Comparison of ENCODE assay signal across 10 mouse cellular contexts in genomic region chr2:13264875-13265274, GRCm38 (mm10). TPM values are rescaled to one million over a fixed set of nuclear protein-coding genes. Genes with fewer than 3 reads are reported as not detected.
DNase-seq lines count a peak whose midpoint lies in the region; ATAC-seq and TF ChIP-seq lines count a peak whose summit lies in the region.
"Had no signal": no experiment of that assay in that cellular context is flagged by ENCODE, and none has a peak within 500 bp of the region (broad histone marks: within the 10 kb centered on the region; RNA-seq: fewer than 3 reads in every experiment).

No protein-coding gene starts in this region.

- TF ChIP-seq CTCF in small intestine, adult 2 months (IDR thresholded peaks at IDR 0.05; ENCODE audit: extremely low read depth, insufficient read length, insufficient replicate concordance, low read depth, low read length), result peak; percentile 22; the same call in 1 of the 2 replicates

- no peaks in the 10 kb centered on the region for H3K4me1 ChIP-seq in forebrain, embryonic 12.5 days
- no peaks in the 10 kb centered on the region for H3K4me1 ChIP-seq in small intestine, adult 2 months (ENCODE audit: control insufficient read depth, insufficient read depth, insufficient read length, low read length)

- H3K9me3 ChIP-seq in forebrain, embryonic 12.5 days, result no peaks in the 10 kb centered on the region
- H3K9me3 ChIP-seq: embryonic facial prominence, embryonic 13.5 days had no signal

- no peak overlapping the region for H3K9ac ChIP-seq in forebrain, embryonic 12.5 days
- H3K9ac ChIP-seq: embryonic facial prominence, embryonic 13.5 days had no signal

- no peaks in the 10 kb centered on the region for H3K27me3 ChIP-seq in forebrain, embryonic 12.5 days
- no peaks in the 10 kb centered on the region for H3K27me3 ChIP-seq in small intestine, adult 2 months (ENCODE audit: control insufficient read depth, insufficient read depth, low read length)
- H3K27me3 ChIP-seq: embryonic facial prominence, embryonic 13.5 days had no signal

- H3K4me2 ChIP-seq in forebrain, embryonic 12.5 days, result no peak overlapping the region
- H3K4me2 ChIP-seq: embryonic facial prominence, embryonic 13.5 days had no signal

- no peaks in the 10 kb centered on the region for H3K36me3 ChIP-seq in forebrain, embryonic 12.5 days (replicated peaks)
- H3K36me3 ChIP-seq in small intestine, adult 2 months (ENCODE audit: control insufficient read depth, insufficient read depth, low read length), result no peaks in the 10 kb centered on the region

- DNase-seq in kidney, adult 9 months, result peak; percentile 31
- DNase-seq in kidney, postnatal 14 days, result no peak
- DNase-seq in B cell, adult 2 months, result peak; percentile 42 to 48
- DNase-seq in MN1 (ENCODE audit: low spot score), result peak; percentile 54
- no peak for DNase-seq in gastrocnemius, postnatal 25 days

- 44% methylated on average over 4 of the region's 4 CpGs for WGBS in forebrain, embryonic 12.5 days
- WGBS in small intestine, adult 2 months, result 54% methylated on average over 4 of the region's 4 CpGs

- ATAC-seq in forebrain, embryonic 12.5 days (ENCODE audit: low FRiP score), result peak; percentile 72
- peak; percentile 81 for ATAC-seq in megakaryocyte, adult 5-6 weeks (ENCODE audit: poor library complexity, severe bottlenecking)

- TF ChIP-seq POLR2A in small intestine, adult 2 months (IDR thresholded peaks at IDR 0.05; ENCODE audit: low read depth, low read length), result no peak

- no peak overlapping the region for H3K27ac ChIP-seq in forebrain, embryonic 12.5 days
- H3K27ac ChIP-seq in small intestine, adult 2 months (ENCODE audit: insufficient read depth, low read depth, low read length), result no peak overlapping the region
- H3K27ac ChIP-seq: embryonic facial prominence, embryonic 13.5 days; macrophage had no signal

- H3K4me3 ChIP-seq in forebrain, embryonic 12.5 days (replicated peaks), result no peak overlapping the region
- H3K4me3 ChIP-seq in small intestine, adult 2 months (ENCODE audit: low read depth, low read length), result no peak overlapping the region
- H3K4me3 ChIP-seq: embryonic facial prominence, embryonic 13.5 days had no signal

RNA-seq across cellular contexts. Expression of gene Rsu1, which starts 6.3 kb away (rescaled TPM):
- 59.8 and 65.0 TPM in 2 replicates for polyA plus RNA-seq in forebrain, embryonic 12.5 days (2016; fragmentation: Nextera tagmentation; extraction: Ambion mirVana)
- total RNA-seq in megakaryocyte, adult 5-6 weeks (2015), result 121 and 131 TPM in 2 replicates
- total RNA-seq in megakaryocyte, adult 5-6 weeks (2017), result 182 and 188 TPM in 2 replicates
- polyA plus RNA-seq in small intestine, adult 2 months (2012; rRNA removed), result 21.0 and 21.3 TPM in 2 replicates
- 10 to 100 TPM; 28.2 to 37.8 TPM for total RNA-seq in gastrocnemius, postnatal 25 days (2021)

Comparison
In these comparisons a context has a peak if more than half of its experiments do, and no peak if none do; other contexts are left out.
1. DNase-seq: peak in kidney, adult 9 months (single experiment), B cell, adult 2 months (2 of 2) and MN1 (single experiment); none in kidney, postnatal 14 days (single experiment) and gastrocnemius, postnatal 25 days (single experiment).